Mouse (Mus musculus) kidney, embryonic 16.5 days (tissue): ENCODE measurements around the gene Pdxk. TPM values are rescaled to one million over a fixed set of nuclear protein-coding genes. Genes with fewer than 3 reads are reported as not detected.
"Not testable (repeated sequence)": the region's sequence is repeated elsewhere in the genome, so short reads cannot be mapped to it uniquely, and the experiment has no call there.

Experiments used
- ATAC-seq: fragments of 200-750 bp; cut with Nextera tagmentation; 2 replicates; pipeline ENCODE4 v1.8.0; 2017; ENCODE audit warnings: moderate TSS enrichment; ENCODE audit not compliant: low FRiP score, low TSS enrichment
- H3K27ac ChIP-seq: fragments of 300-500 bp; sonication (generic); 2 replicates; pipeline ENCODE4 v1.5.1; 2014; ENCODE audit warnings: low read length
- H3K27me3 ChIP-seq: fragments of 300-500 bp; sonication (generic); 2 replicates; pipeline ENCODE4 v1.6.1; 2014; ENCODE audit warnings: low read length, control low read depth, mixed read lengths; ENCODE audit not compliant: insufficient read depth
- H3K36me3 ChIP-seq: fragments of 300-500 bp; sonication (generic); 2 replicates; pipeline ENCODE4 v1.6.1; 2014; ENCODE audit warnings: low read length, control low read depth, mixed read lengths; ENCODE audit not compliant: insufficient read depth
- H3K4me1 ChIP-seq: fragments of 300-500 bp; sonication (generic); 2 replicates; pipeline ENCODE4 v1.6.1; 2014; ENCODE audit warnings: low read length, control low read depth, mixed read lengths; ENCODE audit not compliant: insufficient read depth
- H3K4me2 ChIP-seq: fragments of 300-500 bp; sonication (generic); replicated peaks from 2 replicates; pipeline ENCODE4 v1.6.1; 2014; ENCODE audit warnings: low read depth, low read length
- H3K4me3 ChIP-seq: fragments of 300-500 bp; sonication (generic); 2 replicates; pipeline ENCODE4 v1.5.1; 2014; ENCODE audit warnings: mild to moderate bottlenecking, low read length
- H3K9ac ChIP-seq: fragments of 300-500 bp; sonication (generic); replicated peaks from 2 replicates; pipeline ENCODE4 v1.6.1; 2014; ENCODE audit warnings: low read length
- H3K9me3 ChIP-seq: fragments of 300-500 bp; sonication (generic); 2 replicates; pipeline ENCODE4 v1.6.1; 2016; ENCODE audit warnings: low read length, control low read depth
- WGBS: fragments of 180-500 bp; shearing (Covaris S2); extraction: QIAGEN DNeasy Blood & Tissue Kit; methylation state at CpG from one replicate; pipeline ENCODE4 v1.1.7; 2014; 5-methylcytosine and 5-hydroxymethylcytosine counted together
- polyA plus RNA-seq: library from polyadenylated mRNA; unstranded; fragments of >200 nt; fragmentation: Nextera tagmentation; extraction: Ambion mirVana; gene quantifications from 2 replicates; pipeline ENCODE4 v1.2.1, GENCODE M21; 2015

Pdxk gene
- polyA plus RNA-seq, 1 experiment from 2014 or later, result 28.4 TPM

DNA sequence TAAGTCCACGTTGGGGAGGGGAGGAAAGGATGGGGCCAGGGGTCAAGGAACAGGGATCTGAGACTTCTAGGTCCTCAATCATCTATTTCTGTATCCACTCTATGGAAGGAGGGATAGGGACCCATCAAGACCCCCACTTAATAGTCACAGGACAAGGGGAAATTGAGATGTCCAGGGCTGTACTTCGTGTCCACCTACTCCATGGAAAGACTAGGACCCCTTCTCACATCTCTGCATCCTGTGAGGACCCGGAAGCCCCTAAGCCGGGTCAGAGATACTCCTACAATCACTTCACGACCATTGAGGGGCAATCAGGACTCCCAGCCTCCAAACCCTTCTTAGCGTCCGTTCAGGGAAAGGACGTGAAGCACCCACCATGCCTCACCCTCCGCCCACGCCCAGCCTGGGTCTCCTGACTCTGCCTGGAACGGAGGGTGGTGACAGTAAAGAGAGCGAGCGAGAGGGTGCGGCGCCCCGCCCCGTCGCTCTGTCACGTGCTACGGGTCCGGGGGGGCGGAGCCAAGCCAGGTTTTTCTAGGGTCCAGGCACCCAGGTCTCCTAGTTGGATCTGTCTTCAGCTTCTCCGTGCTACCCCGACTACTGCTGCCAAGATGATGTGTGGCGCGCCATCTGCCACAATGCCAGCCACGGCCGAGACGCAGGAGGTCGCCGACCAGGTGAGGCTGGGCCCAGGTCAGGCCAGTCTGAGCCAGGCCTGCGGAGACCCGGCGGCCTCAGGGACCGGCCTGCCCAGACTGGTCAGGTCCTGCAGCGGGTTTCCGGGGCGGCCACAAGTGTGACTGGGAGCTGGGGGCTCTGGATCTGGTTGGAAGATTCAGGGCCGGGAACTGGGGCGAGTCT, 39.4 kb downstream of the Pdxk start, which contains the start of gene Cstb:
Gene Cstb (plus strand): TSS at position 489 of the 861 bp plus-strand sequence.
- peak within 1 kb of the TSS; percentile 85 for H3K4me2 ChIP-seq
- no peaks in the 10 kb centered on the region for H3K9me3 ChIP-seq
- H3K36me3 ChIP-seq, result peaks cover 14% of the 10 kb centered on the region
- ATAC-seq, result peak; percentile 93
- peak within 1 kb of the TSS; percentile 88 for H3K9ac ChIP-seq
- H3K27ac ChIP-seq, result peak within 1 kb of the TSS; percentile 86
- H3K27me3 ChIP-seq, result no peaks in the 10 kb centered on the region
- 0 out of 2 replicates have a peak, but pooled peaks cover 11% of the 10 kb centered on the region for H3K4me1 ChIP-seq
- WGBS, result under 1% methylated on average over 40 of the region's 40 CpGs
- peak within 1 kb of the TSS; percentile 93 for H3K4me3 ChIP-seq

DNA sequence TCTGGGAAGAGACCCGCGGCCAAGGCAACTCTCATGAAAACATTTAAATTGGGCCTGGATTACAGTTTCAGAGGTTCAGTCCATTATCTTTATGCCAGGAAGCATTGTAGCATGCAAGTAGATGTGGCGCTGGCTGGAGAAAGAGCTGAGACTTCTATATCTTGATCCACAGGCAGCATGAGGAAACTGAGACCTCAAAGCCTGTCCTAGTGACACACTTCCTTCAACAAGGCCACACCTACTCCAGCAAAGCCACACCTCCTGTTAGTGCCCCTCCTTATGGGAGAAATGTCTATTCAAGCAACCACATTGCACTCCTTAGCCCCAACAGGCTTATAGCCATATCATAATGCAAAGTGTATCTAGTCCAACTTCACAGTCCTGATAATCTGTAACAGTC, 42.2 kb downstream of the Pdxk start:
- Histone ChIP-seq H3K4me2 (no peak overlapping the region), H3K27me3 (no peaks in the 10 kb centered on the region), H3K4me3 (no peak overlapping the region), H3K9me3 (no peaks in the 10 kb centered on the region), H3K9ac (no peak overlapping the region), H3K36me3 (peaks cover 1% of the 10 kb centered on the region), H3K27ac (no peak overlapping the region), H3K4me1 (0 out of 2 replicates have a peak, but pooled peaks cover 11% of the 10 kb centered on the region)
- no peak for ATAC-seq
- 90% methylated on average over 3 of the region's 3 CpGs for WGBS

DNA sequence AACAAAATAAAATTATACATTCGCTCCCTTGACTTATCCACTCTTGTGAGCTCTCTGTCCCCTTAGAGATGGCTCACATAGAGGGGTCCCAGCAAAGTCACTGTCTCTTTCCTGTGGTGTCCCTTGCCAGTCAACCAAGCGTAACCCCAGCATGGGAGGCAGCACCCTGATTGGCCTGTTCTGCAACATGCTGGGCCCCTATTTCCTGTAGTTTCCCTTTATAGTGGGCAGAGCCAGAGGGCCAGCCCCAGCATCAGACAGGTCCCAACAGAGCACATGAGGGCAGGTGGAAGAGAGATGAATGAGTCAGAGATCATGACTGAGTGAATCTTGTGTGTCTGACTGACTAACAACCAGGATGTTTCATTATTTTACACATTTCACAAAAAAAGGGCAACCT, 43.8 kb downstream of the Pdxk start:
- H3K9me3 ChIP-seq, result no peaks in the 10 kb centered on the region
- ATAC-seq, result no peak
- no peak overlapping the region for H3K27ac ChIP-seq
- H3K4me2 ChIP-seq, result no peak overlapping the region
- H3K36me3 ChIP-seq, result no peaks in the 10 kb centered on the region
- no peak overlapping the region for H3K4me3 ChIP-seq
- no peak overlapping the region for H3K9ac ChIP-seq
- H3K27me3 ChIP-seq, result no peaks in the 10 kb centered on the region
- H3K4me1 ChIP-seq, result 0 out of 2 replicates have a peak, but pooled peaks cover 4% of the 10 kb centered on the region
- 80% methylated on average over 2 of the region's 2 CpGs for WGBS

DNA sequence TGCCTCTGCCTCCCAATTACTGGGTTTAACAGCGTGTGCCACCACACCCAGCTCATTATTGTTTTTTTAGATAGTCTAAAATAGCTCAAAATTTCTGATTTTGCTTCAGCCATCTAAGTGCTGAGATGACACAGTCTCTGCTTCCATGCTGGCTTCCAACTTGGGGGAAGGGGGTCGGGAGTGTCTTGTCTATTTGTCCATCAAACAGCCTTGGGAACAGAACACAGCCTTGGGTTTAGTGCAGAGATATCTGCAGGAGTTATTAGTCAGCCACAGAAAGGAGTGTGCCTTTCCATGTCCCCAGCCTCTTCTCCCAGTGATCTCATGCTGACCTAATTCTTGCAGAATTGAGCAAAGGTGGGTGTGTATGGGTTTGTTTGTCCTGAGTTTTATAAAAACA, 46.0 kb downstream of the Pdxk start:
- H3K9me3 ChIP-seq, result no peaks in the 10 kb centered on the region
- no peaks in the 10 kb centered on the region for H3K27me3 ChIP-seq
- no peak overlapping the region for H3K4me3 ChIP-seq
- no peak for ATAC-seq
- WGBS, result 89% methylated on average over 2 of the region's 2 CpGs
- H3K9ac ChIP-seq, result no peak overlapping the region
- H3K27ac ChIP-seq, result no peak overlapping the region
- H3K4me2 ChIP-seq, result no peak overlapping the region
- H3K4me1 ChIP-seq, result no peaks in the 10 kb centered on the region
- H3K36me3 ChIP-seq, result no peaks in the 10 kb centered on the region

DNA sequence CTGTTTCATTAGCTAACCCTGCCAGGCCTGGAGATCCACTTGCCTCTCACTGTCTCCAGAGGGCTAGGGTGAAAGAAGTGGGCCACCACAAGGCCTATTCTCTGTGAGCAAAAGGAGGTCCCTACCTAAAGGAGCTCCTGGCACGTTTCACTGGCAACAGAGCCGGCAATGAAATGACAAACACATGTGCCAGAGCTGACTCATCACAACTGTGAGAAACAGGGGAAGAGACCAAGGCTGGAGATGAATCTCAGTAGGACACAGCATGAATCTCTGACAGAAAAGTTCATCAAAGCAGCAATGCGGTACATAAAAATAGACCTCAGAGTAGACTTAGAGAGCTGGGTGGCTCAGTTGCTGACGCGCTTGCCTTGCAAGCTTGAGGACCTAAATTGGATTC, 46.9 kb downstream of the Pdxk start:
- Histone ChIP-seq H3K4me2 (no peak overlapping the region), H3K27ac (no peak overlapping the region), H3K36me3 (no peaks in the 10 kb centered on the region), H3K9ac (no peak overlapping the region), H3K4me1 (0 out of 2 replicates have a peak, but pooled peaks cover 4% of the 10 kb centered on the region), H3K4me3 (no peak overlapping the region), H3K9me3 (no peaks in the 10 kb centered on the region), H3K27me3 (no peaks in the 10 kb centered on the region)
- ATAC-seq, result no peak
- WGBS, result 63% methylated on average over 5 of the region's 5 CpGs

DNA sequence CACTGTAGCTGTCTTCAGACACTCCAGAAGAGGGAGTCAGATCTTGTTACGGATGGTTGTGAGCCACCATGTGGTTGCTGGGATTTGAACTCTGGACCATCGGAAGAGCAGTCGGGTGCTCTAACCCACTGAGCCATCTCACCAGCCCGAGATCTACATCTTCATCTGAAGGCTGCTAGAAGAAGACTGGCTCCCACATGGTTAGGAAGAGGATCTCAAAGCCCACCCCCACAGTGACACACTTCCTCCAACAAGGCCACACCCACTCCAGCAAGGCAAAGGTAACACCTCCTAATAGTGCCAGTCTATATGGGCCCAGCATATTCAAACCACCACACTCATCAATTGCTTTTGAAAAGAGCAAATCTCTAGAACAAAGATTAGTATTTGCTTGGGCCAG, 49.8 kb downstream of the Pdxk start:
- H3K4me2 ChIP-seq, H3K9me3 ChIP-seq, H3K4me3 ChIP-seq, ATAC-seq, H3K27me3 ChIP-seq, H3K9ac ChIP-seq, H3K27ac ChIP-seq: not testable (repeated sequence)
- H3K36me3 ChIP-seq, result peaks cover 11% of the 10 kb centered on the region; the same call in 1 of the 2 replicates
- peaks cover 17% of the 10 kb centered on the region for H3K4me1 ChIP-seq
- 81% methylated on average over 3 of the region's 4 CpGs for WGBS

DNA sequence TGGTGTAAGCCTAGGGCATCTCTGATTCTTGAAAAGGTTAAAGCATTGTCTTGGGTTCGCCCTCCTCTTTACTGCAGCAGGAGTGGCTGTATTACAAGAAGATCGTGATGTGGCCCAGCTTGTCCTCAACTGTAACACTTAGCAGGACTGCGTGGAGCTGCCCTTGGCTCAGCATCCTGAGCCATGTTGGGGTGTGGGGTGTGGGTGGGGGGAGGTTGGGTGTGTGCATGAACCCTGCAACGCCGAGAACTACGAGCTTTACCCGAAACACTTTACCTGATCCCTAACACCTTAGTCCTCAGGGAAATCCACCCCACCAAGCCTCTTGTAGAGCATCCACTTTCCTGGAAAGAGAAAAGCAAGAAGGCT, 51.6 kb downstream of the Pdxk start:
- Histone ChIP-seq H3K4me3 (peak overlapping the region; percentile 82), H3K4me2 (peak overlapping the region; percentile 80), H3K27me3 (no peaks in the 10 kb centered on the region), H3K4me1 (peaks cover 17% of the 10 kb centered on the region), H3K9ac (peak overlapping the region; percentile 93), H3K27ac (no peak overlapping the region), H3K9me3 (no peaks in the 10 kb centered on the region), H3K36me3 (peaks cover 25% of the 10 kb centered on the region)
- 42% methylated on average over 7 of the region's 7 CpGs for WGBS
- ATAC-seq, result peak; percentile 62

DNA sequence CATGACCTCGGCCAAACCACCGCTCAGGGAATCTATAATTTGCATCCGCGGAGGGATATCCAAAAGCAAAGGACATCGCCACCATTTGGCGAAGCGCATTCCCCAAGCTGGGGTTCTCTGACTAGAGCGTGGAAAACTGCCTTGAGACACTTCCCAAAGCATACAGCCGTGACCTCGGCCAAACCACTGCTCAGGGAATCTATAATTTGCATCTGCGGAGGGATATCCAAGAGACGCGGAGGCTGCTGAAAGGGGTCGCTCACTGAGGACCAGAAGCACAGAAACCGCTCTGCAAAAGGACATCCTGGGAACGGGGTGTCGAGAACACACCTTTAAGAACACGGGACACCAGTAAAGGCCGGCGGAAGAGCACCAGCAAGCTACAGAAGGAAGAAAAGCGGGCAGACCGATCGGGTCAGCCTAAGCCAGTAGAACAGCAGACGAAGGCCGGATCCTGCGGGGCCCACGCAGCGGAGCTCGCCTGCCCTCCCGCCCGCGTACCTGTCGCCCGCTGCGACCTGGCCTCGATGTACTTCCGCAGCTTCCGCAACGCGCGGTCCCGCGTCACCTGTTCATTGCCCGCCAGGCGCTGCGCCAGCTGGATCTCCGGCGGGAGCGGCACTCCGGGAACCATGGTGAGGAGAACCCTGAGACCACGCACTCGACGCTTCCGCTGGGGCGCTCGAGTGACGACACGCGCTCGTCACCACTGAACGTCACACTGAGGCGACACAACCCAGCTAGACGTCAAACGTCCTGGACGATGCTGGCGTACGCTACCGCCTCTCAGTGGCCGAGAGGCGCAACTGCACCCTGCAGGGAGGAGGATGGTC, 52.2 kb downstream of the Pdxk start, which contains the start of gene Rrp1:
Gene Rrp1 (minus strand): TSS at position 725 of the 833 bp plus-strand sequence.
- peak; percentile 94 for ATAC-seq
- under 1% methylated on average over 68 of the region's 70 CpGs for WGBS
- peak within 1 kb of the TSS; percentile 82 for H3K4me3 ChIP-seq
- H3K4me1 ChIP-seq, result peaks cover 17% of the 10 kb centered on the region
- peak within 1 kb of the TSS; percentile 89 for H3K27ac ChIP-seq
- H3K9ac ChIP-seq, result peak within 1 kb of the TSS; percentile 93
- H3K27me3 ChIP-seq, result no peaks in the 10 kb centered on the region
- H3K4me2 ChIP-seq, result peak within 1 kb of the TSS; percentile 80
- no peaks in the 10 kb centered on the region for H3K9me3 ChIP-seq
- peaks cover 30% of the 10 kb centered on the region for H3K36me3 ChIP-seq

DNA sequence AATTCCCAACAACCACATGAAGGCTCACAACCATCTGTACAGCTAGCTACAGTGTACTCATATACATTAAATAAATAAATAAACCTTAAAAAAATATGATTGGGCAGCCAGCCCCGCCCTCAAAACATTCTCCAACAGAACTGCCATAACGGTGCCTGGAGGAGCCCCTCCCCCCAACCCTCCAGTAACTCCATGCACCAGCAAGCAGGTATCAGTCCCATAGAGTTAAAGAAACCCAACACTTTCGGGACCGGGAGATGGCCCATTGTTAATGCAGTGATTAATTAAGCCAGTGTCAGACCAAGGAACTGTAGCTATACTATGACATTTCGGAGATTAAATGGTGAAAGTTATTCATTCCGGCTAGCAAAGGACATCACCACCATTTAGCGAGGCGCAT, 52.9 kb downstream of the Pdxk start:
- 10% methylated on average over 8 of the region's 8 CpGs for WGBS
- peaks cover 32% of the 10 kb centered on the region for H3K36me3 ChIP-seq
- H3K27ac ChIP-seq, result peak overlapping the region; percentile 89
- ATAC-seq, result peak; percentile 10; the same call in 1 of the 2 replicates
- peak overlapping the region; percentile 93 for H3K9ac ChIP-seq
- no peaks in the 10 kb centered on the region for H3K27me3 ChIP-seq
- H3K4me1 ChIP-seq, result peaks cover 17% of the 10 kb centered on the region
- H3K4me2 ChIP-seq, result peak overlapping the region; percentile 80
- no peaks in the 10 kb centered on the region for H3K9me3 ChIP-seq
- H3K4me3 ChIP-seq, result peak overlapping the region; percentile 82
